Mouse (Mus musculus) CD4-positive, CD25-positive, alpha-beta regulatory T cell, adult 4 months (primary cell): ENCODE results near the gene Mylk2. TPM values are rescaled to one million over a fixed set of nuclear protein-coding genes. Genes with fewer than 3 reads are reported as not detected.

Experiments
- ATAC-seq: one replicate; pipeline ENCODE4 v1.8.0; 2017
- polyA plus RNA-seq, 2 experiments: library from polyadenylated mRNA; unstranded; fragments of 100-300 nt; shearing (Covaris generic); gene quantifications; one replicate each; pipeline ENCODE4 v1.2.1; 2017

Gene Mylk2
- polyA plus RNA-seq, 2 experiments from 2014 or later = not detected

GRCm38 (mm10) chr2:152944013-152944412 is 32.9 kb downstream of the Mylk2 start:
- ATAC-seq = no peak

- ATAC-seq = no peak
Observed at GRCm38 (mm10) chr2:152947098-152947497, 35.9 kb downstream of the Mylk2 start.

- no peak for ATAC-seq
Observed at GRCm38 (mm10) chr2:152948438-152949020, 37.4 kb downstream of the Mylk2 start.

GRCm38 (mm10) chr2:152950358-152951064 is 39.4 kb downstream of the Mylk2 start:
- no peak for ATAC-seq

- ATAC-seq = no peak
Observed at GRCm38 (mm10) chr2:152951065-152951849, 40.1 kb downstream of the Mylk2 start, which contains the start of gene Dusp15. TSS of gene Dusp15 (minus strand) at chr2:152951698.

- no peak for ATAC-seq
Observed at GRCm38 (mm10) chr2:152951850-152952720, 40.9 kb downstream of the Mylk2 start.

- ATAC-seq = no peak
Observed at GRCm38 (mm10) chr2:152958116-152958515, 47.0 kb downstream of the Mylk2 start.

GRCm38 (mm10) chr2:152962091-152962793 is 51.1 kb downstream of the Mylk2 start, which contains the start of gene Ttll9:
TSS of gene Ttll9 (plus strand) at chr2:152962485.
- peak; percentile 63 for ATAC-seq

GRCm38 (mm10) chr2:152965555-152965954 is 54.4 kb downstream of the Mylk2 start:
- no peak for ATAC-seq

Other genes starting within 250 kb of the Mylk2 start
- 10 to 100 TPM; 76.1 to 76.2 TPM for gene H13, start 241.9 kb upstream of the Mylk2 start, polyA plus RNA-seq
- gene Mcts2, start 224.3 kb upstream of the Mylk2 start, polyA plus RNA-seq = 1 to 10 TPM; 3.7 to 3.9 TPM
- under 1 TPM; 0.75 to 0.82 TPM for gene Id1, start 175.1 kb upstream of the Mylk2 start, polyA plus RNA-seq
- gene Cox4i2, start 157.2 kb upstream of the Mylk2 start, polyA plus RNA-seq = under 1 TPM in 1 of 2 experiments, not detected in 1; 0.46 TPM
- 10 to 100 TPM; 55.5 to 75.0 TPM for gene Bcl2l1, start 79.6 kb upstream of the Mylk2 start, polyA plus RNA-seq
- gene Tpx2, start 63.4 kb upstream of the Mylk2 start, polyA plus RNA-seq = 1 to 10 TPM; 4.0 to 9.7 TPM
- not detected for gene Foxs1, start 21.9 kb downstream of the Mylk2 start, polyA plus RNA-seq
- gene Dusp15, start 40.3 kb downstream of the Mylk2 start, polyA plus RNA-seq = under 1 TPM in 1 of 2 experiments, not detected in 1; 0.11 TPM
- 1 to 10 TPM in 1 of 2 experiments, under 1 TPM in 1; 0.78 to 2.0 TPM for gene Ttll9, start 51.1 kb downstream of the Mylk2 start, polyA plus RNA-seq
- 100 to 1,000 TPM; 164 to 215 TPM for gene Pdrg1, start 104.1 kb downstream of the Mylk2 start, polyA plus RNA-seq
- not detected for gene Xkr7, start 120.5 kb downstream of the Mylk2 start, polyA plus RNA-seq
- gene Ccm2l, start 154.6 kb downstream of the Mylk2 start, polyA plus RNA-seq = not detected
- under 1 TPM; 0.61 to 0.67 TPM for gene Hck, start 197.1 kb downstream of the Mylk2 start, polyA plus RNA-seq
- 10 to 100 TPM; 41.1 to 62.2 TPM for gene Tm9sf4, start 250.0 kb downstream of the Mylk2 start, polyA plus RNA-seq